Mouse (Mus musculus) neural tube, embryonic 11.5 days (tissue): Measurements from ENCODE around the gene Lrch3. TPM values are rescaled to one million over a fixed set of nuclear protein-coding genes. Genes with fewer than 3 reads are reported as not detected.

ENCODE experiments used
- ATAC-seq: fragments of 200-750 bp; cut with Nextera tagmentation; 2 replicates; pipeline ENCODE4 v1.8.0; 2017; ENCODE audit warnings: moderate number of reproducible peaks, mild to moderate bottlenecking, moderate TSS enrichment, moderate library complexity; ENCODE audit not compliant: insufficient read depth, low FRiP score, low TSS enrichment
- DNase-seq: peaks from one replicate; pipeline ENCODE4 v3.0.0-alpha.2; 2015; ENCODE audit warnings: low spot score
- H3K27ac ChIP-seq: fragments of 300-500 bp; sonication (generic); 2 replicates; pipeline ENCODE4 v1.5.1; 2014; ENCODE audit warnings: low read depth, mild to moderate bottlenecking, low read length
- H3K27me3 ChIP-seq: fragments of 300-500 bp; sonication (generic); 2 replicates; pipeline ENCODE4 v1.6.1; 2014; ENCODE audit warnings: mild to moderate bottlenecking, low read length, mixed read lengths; ENCODE audit not compliant: control insufficient read depth, insufficient read depth
- H3K36me3 ChIP-seq: fragments of 300-500 bp; sonication (generic); 2 replicates; pipeline ENCODE4 v1.6.1; 2014; ENCODE audit warnings: mild to moderate bottlenecking, low read length, moderate library complexity, mixed read lengths; ENCODE audit not compliant: control insufficient read depth, insufficient read depth
- H3K4me1 ChIP-seq: fragments of 300-500 bp; sonication (generic); 2 replicates; pipeline ENCODE4 v1.6.1; 2014; ENCODE audit warnings: low read length, mixed read lengths; ENCODE audit not compliant: control insufficient read depth, insufficient read depth
- H3K4me2 ChIP-seq: fragments of 300-500 bp; sonication (generic); 2 replicates; pipeline ENCODE4 v1.6.1; 2014; ENCODE audit warnings: low read depth, mild to moderate bottlenecking, moderate library complexity
- H3K4me3 ChIP-seq: fragments of 300-500 bp; sonication (generic); 2 replicates; pipeline ENCODE4 v1.5.1; 2014; ENCODE audit warnings: low read depth, low read length
- H3K9ac ChIP-seq: fragments of 300-500 bp; sonication (generic); 2 replicates; pipeline ENCODE4 v1.6.1; 2014; ENCODE audit warnings: mild to moderate bottlenecking, low read length
- H3K9me3 ChIP-seq: fragments of 300-500 bp; sonication (generic); 2 replicates; pipeline ENCODE4 v1.6.1; 2016; ENCODE audit warnings: low read length; ENCODE audit not compliant: control insufficient read depth
- WGBS: fragments of 180-500 bp; shearing (Covaris S2); extraction: QIAGEN DNeasy Blood & Tissue Kit; methylation state at CpG from one replicate; pipeline ENCODE4 v1.1.7; 2014; 5-methylcytosine and 5-hydroxymethylcytosine counted together
- polyA plus RNA-seq: library from polyadenylated mRNA; unstranded; fragments of >200 nt; fragmentation: Nextera tagmentation; extraction: Ambion mirVana; gene quantifications from 2 replicates; pipeline ENCODE4 v1.2.1, GENCODE M21; 2014

The Lrch3 gene
- polyA plus RNA-seq, 1 experiment from 2014 or later, result 42.4 TPM

DNA sequence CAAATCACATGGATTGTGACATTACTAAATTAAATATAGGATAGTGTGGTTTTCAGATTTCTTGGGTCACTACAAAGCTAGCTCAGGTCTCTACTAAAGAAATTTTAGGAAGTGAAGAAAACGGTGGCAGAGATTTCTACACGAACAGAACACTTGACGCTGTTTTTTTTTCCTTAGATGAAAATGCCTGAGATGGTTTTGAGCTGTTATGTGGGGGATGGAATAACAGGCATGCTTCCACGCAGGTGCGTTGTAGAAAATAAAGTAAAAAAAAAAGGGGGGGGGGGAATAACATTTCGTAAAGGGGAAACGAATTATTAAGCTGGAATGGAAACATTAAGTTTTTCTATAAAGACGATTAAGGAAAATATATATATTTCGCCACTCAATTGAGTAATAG is 37.1 kb upstream of the Lrch3 start:
- WGBS, result 38% methylated on average over 9 of the region's 9 CpGs
- Histone ChIP-seq H3K4me3 (peak overlapping the region; percentile 87), H3K4me1 (peaks cover 5% of the 10 kb centered on the region; the same call in 1 of the 2 replicates), H3K9me3 (no peaks in the 10 kb centered on the region), H3K4me2 (peak overlapping the region; percentile 81), H3K27me3 (no peaks in the 10 kb centered on the region), H3K27ac (no peak overlapping the region), H3K36me3 (no peaks in the 10 kb centered on the region), H3K9ac (no peak overlapping the region)
- ATAC-seq (no peak), DNase-seq (no peak)

DNA sequence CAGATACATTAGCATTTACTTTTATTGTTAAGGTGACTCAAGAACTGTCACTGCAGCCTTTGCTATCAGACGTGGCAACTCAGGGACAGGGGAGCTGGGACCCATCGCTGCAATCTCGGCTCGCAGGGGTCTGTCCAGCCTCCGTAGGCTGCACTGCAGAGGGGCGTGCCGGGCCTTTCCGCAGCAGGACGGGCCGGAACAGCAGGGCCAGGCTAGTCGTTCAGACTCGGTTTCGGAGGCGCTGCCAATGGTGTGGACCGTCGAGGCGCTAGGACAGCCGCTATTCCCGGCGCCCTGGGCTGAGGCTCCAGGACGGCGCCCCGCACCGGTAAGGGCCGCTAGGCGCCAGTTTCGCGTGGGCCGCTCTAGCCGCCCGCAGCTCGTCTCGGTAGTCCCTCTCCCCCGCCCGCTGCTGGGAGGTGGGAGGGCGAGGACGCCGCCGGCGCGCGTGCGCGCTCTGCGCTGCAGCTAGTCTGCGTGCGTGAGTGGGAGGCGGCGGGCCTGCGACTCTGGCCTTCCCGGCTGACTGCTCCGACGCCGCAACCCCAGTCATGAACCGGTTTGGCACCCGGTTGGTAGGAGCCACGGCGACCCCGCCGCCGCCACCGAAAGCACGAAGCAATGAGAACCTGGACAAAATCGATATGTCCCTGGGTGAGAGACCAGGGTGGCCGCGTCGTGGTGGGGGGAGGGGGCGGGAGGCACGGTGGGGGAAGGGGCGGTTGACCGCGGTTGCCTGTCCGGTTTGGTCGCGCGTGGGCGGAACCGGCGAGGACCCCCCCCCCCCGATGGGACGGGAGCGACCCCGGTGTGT is 36.4 kb upstream of the Lrch3 start, which contains the start of the genes Fyttd1 and Rubcn:
Fyttd1 (plus strand) TSS at position 158 of the 814 bp plus-strand sequence.
Rubcn (minus strand) TSS at position 424 of the 814 bp plus-strand sequence.
- under 1% methylated on average over 78 of the region's 83 CpGs for WGBS
- ATAC-seq (peak; percentile 95), DNase-seq (peak; percentile 97)
- Histone ChIP-seq H3K27me3 (no peaks in the 10 kb centered on the region), H3K4me1 (peaks cover 5% of the 10 kb centered on the region; the same call in 1 of the 2 replicates), H3K36me3 (no peaks in the 10 kb centered on the region), H3K4me3 (peak within 1 kb of the TSS; percentile 87), H3K27ac (peak within 1 kb of the TSS; percentile 68), H3K9me3 (no peaks in the 10 kb centered on the region), H3K4me2 (peak within 1 kb of the TSS; percentile 81), H3K9ac (peak within 1 kb of the TSS; percentile 88)

DNA sequence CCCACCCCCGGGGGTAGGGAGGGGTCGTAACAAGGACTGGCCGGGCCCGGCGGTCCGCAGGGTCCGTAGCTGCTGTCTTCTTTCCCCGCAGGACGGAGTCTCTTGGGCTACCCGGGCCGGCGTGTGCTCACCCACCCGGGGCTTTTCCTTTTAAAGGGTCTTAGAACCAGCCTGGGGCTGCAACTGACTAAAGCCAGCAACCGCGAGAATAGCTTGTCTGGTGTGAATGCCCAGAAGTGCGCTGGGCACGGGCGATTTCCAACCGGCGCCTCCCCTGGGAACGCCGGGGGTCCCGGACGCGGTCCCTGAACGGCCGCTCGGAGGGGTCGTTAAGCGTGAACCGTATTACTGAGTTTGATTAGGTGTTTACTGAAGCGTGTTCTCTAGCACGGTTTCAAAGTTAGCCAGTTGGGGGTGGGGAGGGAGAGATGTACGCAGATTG is 35.7 kb upstream of the Lrch3 start:
- peak; percentile 55 for DNase-seq
- H3K27ac ChIP-seq, result peak overlapping the region; percentile 68

DNA sequence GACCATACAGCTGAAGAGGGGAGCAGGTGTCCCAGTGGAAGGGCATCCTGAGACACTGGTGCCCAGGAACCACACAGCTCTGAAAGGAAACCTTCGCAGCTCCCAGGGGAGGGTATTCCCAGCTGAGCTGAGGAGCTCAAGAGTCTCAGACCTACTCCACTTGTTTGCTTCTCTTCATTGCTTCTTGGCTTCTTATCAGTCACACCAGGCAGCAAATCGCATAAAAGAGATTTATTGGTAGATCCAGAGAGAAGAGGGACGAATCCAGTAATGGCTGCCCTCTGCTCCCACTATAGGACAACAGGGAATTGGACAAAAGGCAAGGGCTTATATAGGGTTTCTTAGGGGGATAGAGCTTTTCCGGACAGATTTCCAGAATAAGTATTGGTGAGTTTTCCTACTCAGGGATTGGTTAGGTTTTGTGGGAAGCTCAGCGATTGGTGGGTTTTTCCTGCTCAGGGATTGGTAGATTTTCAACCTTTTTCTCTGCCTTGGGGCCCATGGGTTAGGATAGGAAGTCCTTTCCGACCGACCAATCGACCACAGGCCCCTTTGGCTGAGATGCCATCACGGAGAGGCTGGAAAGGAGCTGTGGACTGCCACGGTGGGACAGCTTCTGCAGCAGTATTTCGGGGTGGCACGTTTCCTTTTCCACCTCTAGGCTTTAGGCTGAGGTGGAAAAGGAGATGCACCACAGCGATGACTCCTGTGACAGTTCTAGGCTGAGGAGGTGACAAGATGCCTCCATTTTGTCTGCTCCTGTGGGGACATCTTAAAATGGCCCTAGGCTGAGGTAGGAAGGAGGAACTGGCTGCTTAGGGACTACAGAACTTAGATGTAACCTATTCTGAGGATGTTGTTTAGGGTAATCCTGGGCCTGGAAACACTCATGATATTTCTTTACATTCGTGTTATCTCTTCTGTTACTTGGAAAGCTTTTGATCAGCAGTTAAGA is 34.7 kb upstream of the Lrch3 start:
- Histone ChIP-seq H3K4me1 (peaks cover 5% of the 10 kb centered on the region; the same call in 1 of the 2 replicates), H3K27ac (no peak overlapping the region), H3K4me3 (peak overlapping the region; percentile 87; the same call in 1 of the 2 replicates), H3K4me2 (peak overlapping the region; percentile 81), H3K9me3 (no peaks in the 10 kb centered on the region), H3K36me3 (no peaks in the 10 kb centered on the region), H3K27me3 (no peaks in the 10 kb centered on the region), H3K9ac (no peak overlapping the region)
- ATAC-seq, result no peak
- WGBS, result 82% methylated on average over 14 of the region's 14 CpGs
- no peak for DNase-seq

More for the DNA sequence above, 35.7 kb upstream of the Lrch3 start:
- Histone ChIP-seq H3K27me3 (no peaks in the 10 kb centered on the region), H3K4me1 (peaks cover 5% of the 10 kb centered on the region; the same call in 1 of the 2 replicates), H3K4me3 (peak overlapping the region; percentile 87), H3K9me3 (no peaks in the 10 kb centered on the region), H3K4me2 (peak overlapping the region; percentile 81), H3K9ac (peak overlapping the region; percentile 88), H3K36me3 (no peaks in the 10 kb centered on the region)
- peak; percentile 64 for ATAC-seq
- WGBS, result under 1% methylated on average over 34 of the region's 34 CpGs

DNA sequence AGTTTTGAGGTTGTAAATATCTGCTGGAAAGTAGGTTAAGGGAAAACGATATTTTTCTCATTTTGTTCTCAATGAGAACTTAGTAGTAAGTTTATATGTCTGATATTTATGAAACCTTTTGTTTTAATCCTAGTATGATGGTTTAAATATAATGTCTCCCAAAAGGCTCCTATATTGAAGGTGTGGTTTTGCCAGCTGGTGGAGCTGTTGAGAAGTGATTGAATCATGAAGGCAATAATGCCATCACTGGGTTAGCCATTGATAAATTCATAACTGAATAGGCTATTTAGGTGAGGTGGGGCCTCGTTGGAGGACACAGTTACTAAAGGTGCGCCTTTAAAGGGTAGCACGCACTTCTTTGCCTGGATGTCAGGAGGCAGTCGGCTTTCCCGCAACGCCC is 32.4 kb upstream of the Lrch3 start:
- Histone ChIP-seq H3K9ac (no peak overlapping the region), H3K27ac (no peak overlapping the region)
- 75% methylated on average over 7 of the region's 7 CpGs for WGBS

DNA sequence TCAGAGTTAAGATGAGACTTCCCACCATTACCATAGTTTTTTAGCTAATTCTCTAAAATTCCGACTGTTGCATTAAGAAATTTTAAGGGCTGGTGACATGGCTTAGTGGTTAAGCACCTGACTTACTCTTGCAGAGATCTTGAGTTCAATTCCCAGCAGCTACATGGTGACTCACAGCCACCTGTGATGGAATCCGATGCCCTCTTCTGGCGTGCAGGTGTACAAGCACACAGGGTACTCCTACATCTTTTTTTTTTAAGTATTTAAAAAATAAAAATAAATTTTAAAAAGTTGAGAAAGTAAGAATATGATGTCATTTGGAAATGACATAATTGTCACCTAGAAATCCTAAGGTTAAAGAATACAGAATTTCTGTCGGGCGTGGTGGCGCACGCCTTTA is 25.9 kb upstream of the Lrch3 start:
- no peaks in the 10 kb centered on the region for H3K27me3 ChIP-seq
- H3K27ac ChIP-seq, result no peak overlapping the region
- no peak overlapping the region for H3K4me3 ChIP-seq
- no peaks in the 10 kb centered on the region for H3K4me1 ChIP-seq
- H3K9ac ChIP-seq, result no peak overlapping the region
- 87% methylated on average over 7 of the region's 7 CpGs for WGBS
- no peaks in the 10 kb centered on the region for H3K9me3 ChIP-seq
- ATAC-seq (no peak), DNase-seq (no peak)
- no peak overlapping the region for H3K4me2 ChIP-seq
- no peaks in the 10 kb centered on the region; the same call in 1 of the 2 replicates for H3K36me3 ChIP-seq

More for the DNA sequence above, 32.4 kb upstream of the Lrch3 start:
- ATAC-seq, result no peak
- Histone ChIP-seq H3K4me1 (peaks cover 5% of the 10 kb centered on the region; the same call in 1 of the 2 replicates), H3K36me3 (no peaks in the 10 kb centered on the region), H3K4me2 (no peak overlapping the region), H3K4me3 (no peak overlapping the region), H3K27me3 (no peaks in the 10 kb centered on the region), H3K9me3 (no peaks in the 10 kb centered on the region)
- DNase-seq, result no peak

DNA sequence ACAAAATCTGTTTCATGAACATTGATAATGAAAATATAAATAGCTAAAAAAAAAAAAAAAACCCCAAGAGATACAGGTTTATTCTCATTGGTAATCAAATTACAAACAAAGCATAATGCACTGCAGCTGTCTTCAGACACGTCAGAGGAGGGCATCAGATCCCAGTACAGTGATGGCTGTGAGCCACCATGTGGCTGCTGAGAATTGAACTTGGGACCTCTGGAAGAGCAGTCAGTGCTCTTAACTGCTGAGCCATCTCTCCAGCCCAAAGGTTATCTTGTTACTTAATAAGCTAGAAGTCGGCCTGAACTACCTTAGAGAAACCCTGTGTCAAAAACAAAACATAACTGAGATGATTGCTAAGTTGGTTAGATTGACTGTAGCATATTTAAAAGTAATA is 24.0 kb upstream of the Lrch3 start:
- Histone ChIP-seq H3K4me3 (no peak overlapping the region), H3K27me3 (no peaks in the 10 kb centered on the region), H3K9ac (no peak overlapping the region), H3K4me1 (no peaks in the 10 kb centered on the region), H3K27ac (no peak overlapping the region), H3K4me2 (no peak overlapping the region), H3K36me3 (no peaks in the 10 kb centered on the region; the same call in 1 of the 2 replicates), H3K9me3 (no peaks in the 10 kb centered on the region)
- WGBS, result 74% methylated on average over 2 of the region's 2 CpGs
- no peak for DNase-seq
- ATAC-seq, result no peak

DNA sequence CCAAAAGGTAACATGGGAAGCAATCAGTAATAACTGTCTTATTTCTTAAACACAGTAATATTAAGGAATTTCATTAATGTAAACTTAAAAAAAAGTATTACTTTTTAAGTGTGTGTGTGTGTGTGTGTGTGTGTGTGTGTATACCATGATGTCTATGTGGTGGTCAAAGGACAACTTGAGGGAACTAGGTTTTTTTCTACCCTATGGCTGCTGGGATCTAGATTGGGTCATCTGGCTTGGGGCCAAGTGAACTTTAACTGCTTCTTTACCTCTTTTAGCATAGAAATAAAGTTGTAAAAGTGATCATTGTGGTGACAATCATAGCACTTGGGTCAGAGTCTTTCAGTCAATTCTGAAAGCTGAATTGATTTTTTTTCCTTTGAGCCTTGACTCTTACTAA is 17.8 kb upstream of the Lrch3 start:
- H3K4me3 ChIP-seq, result no peak overlapping the region
- no peaks in the 10 kb centered on the region for H3K4me1 ChIP-seq
- H3K27ac ChIP-seq, result no peak overlapping the region
- DNase-seq, result no peak
- no peaks in the 10 kb centered on the region for H3K9me3 ChIP-seq
- no peak overlapping the region for H3K9ac ChIP-seq
- H3K36me3 ChIP-seq, result no peaks in the 10 kb centered on the region; the same call in 1 of the 2 replicates
- no peaks in the 10 kb centered on the region for H3K27me3 ChIP-seq
- H3K4me2 ChIP-seq, result no peak overlapping the region
- no peak for ATAC-seq
